Mouse (Mus musculus) embryonic fibroblast, embryonic 13.5 days (primary cell): ENCODE measurements around the gene Ccdc51. TPM values are rescaled to one million over a fixed set of nuclear protein-coding genes. Genes with fewer than 3 reads are reported as not detected.

Source experiments
- H3K27ac ChIP-seq: 2 replicates; pipeline ENCODE4 v1.5.1; 2012; ENCODE audit warnings: low read length, control low read depth, inconsistent platforms; ENCODE audit not compliant: insufficient read depth
- H3K4me1 ChIP-seq: 2 replicates; pipeline ENCODE4 v1.6.1; 2011; ENCODE audit warnings: low read length; ENCODE audit not compliant: control insufficient read depth, insufficient read depth
- H3K4me3 ChIP-seq: 2 replicates; pipeline ENCODE4 v1.5.1; 2011; ENCODE audit warnings: mild to moderate bottlenecking, control low read depth, low read length; ENCODE audit not compliant: insufficient read depth
- CTCF ChIP-seq: IDR thresholded peaks from 2 replicates; pipeline ENCODE4 v1.5.1; 2011; ENCODE audit warnings: mild to moderate bottlenecking, control low read depth, low read length, moderate library complexity, borderline replicate concordance; ENCODE audit not compliant: insufficient read depth
- POLR2A ChIP-seq: IDR thresholded peaks from 2 replicates; pipeline ENCODE4 v1.6.1; 2011; ENCODE audit warnings: low read depth, mild to moderate bottlenecking, control low read depth, low read length, moderate library complexity
- polyA plus RNA-seq: library from polyadenylated mRNA; stranded (reverse); fragments of >200 nt; gene quantifications from 2 replicates; pipeline ENCODE4 v1.2.4, GENCODE M21; 2011; ENCODE audit warnings: low read depth; ENCODE audit not compliant: missing spikeins, insufficient read length

Gene Ccdc51
- polyA plus RNA-seq, 1 experiment: 4.6 TPM

- H3K27ac ChIP-seq: no peak overlapping the region
These were observed 18.1 kb downstream of the Ccdc51 start for GRCm38 (mm10) chr9:109100307-109100928.

GRCm38 (mm10) chr9:109101933-109102445, 19.7 kb downstream of the Ccdc51 start:
- peaks cover 18% of the 10 kb centered on the region for H3K4me1 ChIP-seq
- H3K27ac ChIP-seq: no peak overlapping the region
- H3K4me3 ChIP-seq: no peak overlapping the region
- TF ChIP-seq CTCF (no peak), POLR2A (no peak)

More at GRCm38 (mm10) chr9:109100307-109100928, 18.1 kb downstream of the Ccdc51 start:
- Histone ChIP-seq H3K4me3 (no peak overlapping the region), H3K4me1 (peaks cover 23% of the 10 kb centered on the region)
- TF ChIP-seq POLR2A (no peak), CTCF (no peak)

GRCm38 (mm10) chr9:109102541-109102940, 20.2 kb downstream of the Ccdc51 start:
- no peak overlapping the region for H3K27ac ChIP-seq
- no peak overlapping the region for H3K4me3 ChIP-seq
- peaks cover 13% of the 10 kb centered on the region; the same call in 1 of the 2 replicates for H3K4me1 ChIP-seq
- TF ChIP-seq CTCF (no peak), POLR2A (no peak)

- Histone ChIP-seq H3K4me3 (no peak overlapping the region), H3K27ac (no peak overlapping the region), H3K4me1 (peaks cover 8% of the 10 kb centered on the region; the same call in 1 of the 2 replicates)
- TF ChIP-seq POLR2A (no peak), CTCF (no peak)
These were observed 21.0 kb downstream of the Ccdc51 start for GRCm38 (mm10) chr9:109103250-109103649.

- Histone ChIP-seq H3K4me1 (no peaks in the 10 kb centered on the region), H3K4me3 (no peak overlapping the region), H3K27ac (no peak overlapping the region)
- TF ChIP-seq CTCF (no peak), POLR2A (no peak)
These were observed 21.8 kb downstream of the Ccdc51 start for GRCm38 (mm10) chr9:109104083-109104482.

GRCm38 (mm10) chr9:109105011-109105410, 22.7 kb downstream of the Ccdc51 start:
- no peak for TF ChIP-seq CTCF
- no peaks in the 10 kb centered on the region for H3K4me1 ChIP-seq
- no peak overlapping the region for H3K4me3 ChIP-seq
- H3K27ac ChIP-seq: no peak overlapping the region

- TF ChIP-seq POLR2A (no peak), CTCF (no peak)
- Histone ChIP-seq H3K4me3 (no peak overlapping the region), H3K4me1 (no peaks in the 10 kb centered on the region), H3K27ac (no peak overlapping the region)
These were observed 23.4 kb downstream of the Ccdc51 start for GRCm38 (mm10) chr9:109105648-109106047.

- Histone ChIP-seq H3K4me3 (no peak overlapping the region), H3K4me1 (no peaks in the 10 kb centered on the region), H3K27ac (no peak overlapping the region)
- no peak for TF ChIP-seq POLR2A
- no peak for TF ChIP-seq CTCF
These were observed 25.0 kb downstream of the Ccdc51 start for GRCm38 (mm10) chr9:109107341-109107740.

GRCm38 (mm10) chr9:109110240-109110639, 27.9 kb downstream of the Ccdc51 start:
- no peak overlapping the region for H3K4me3 ChIP-seq
- H3K27ac ChIP-seq: no peak overlapping the region
- TF ChIP-seq CTCF: no peak
- TF ChIP-seq POLR2A: no peak
- no peaks in the 10 kb centered on the region for H3K4me1 ChIP-seq

GRCm38 (mm10) chr9:109111101-109111500, 28.8 kb downstream of the Ccdc51 start:
- H3K4me3 ChIP-seq: no peak overlapping the region
- H3K27ac ChIP-seq: no peak overlapping the region
- no peaks in the 10 kb centered on the region for H3K4me1 ChIP-seq
- TF ChIP-seq POLR2A (no peak), CTCF (no peak)
